Mouse (Mus musculus): ENCODE measurements around the gene Cxcr5.

DNA sequence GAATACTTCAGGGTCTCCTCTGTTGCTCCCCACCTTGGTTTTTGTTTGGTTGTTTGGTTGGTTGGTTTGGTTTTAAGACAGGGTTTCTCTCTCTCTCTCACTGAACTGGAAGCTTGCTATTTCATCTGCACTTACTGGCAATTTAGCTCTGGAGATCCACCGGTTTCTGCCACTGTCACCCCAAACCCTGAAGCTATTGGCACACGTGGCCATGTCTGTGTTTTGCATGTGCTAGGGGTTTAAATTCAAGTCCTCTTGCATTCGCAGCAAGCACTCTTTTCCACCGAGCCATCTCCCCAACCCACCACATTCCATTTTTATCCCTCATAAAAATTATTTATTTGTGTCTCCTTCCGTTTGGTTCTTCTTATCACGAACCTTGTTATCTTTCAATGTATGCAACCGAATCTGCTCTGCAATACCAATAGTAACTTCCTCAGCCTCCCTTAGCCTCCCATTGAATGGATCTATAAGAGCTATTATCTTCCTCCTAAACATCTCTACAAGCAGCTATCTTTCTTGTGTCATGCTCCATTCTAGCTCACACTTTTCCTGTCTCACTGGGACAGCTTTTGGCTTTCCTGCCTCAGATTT, 30.0 kb upstream of the Cxcr5 start:
- no peak for TF ChIP-seq GATA1 (IDR thresholded peaks at IDR 0.05; ENCODE audit: borderline replicate concordance, low read length)
- TF ChIP-seq FLI1 (IDR thresholded peaks at IDR 0.05; ENCODE audit: low read length), result no peak

All from megakaryocyte, embryonic 14.5 days (primary cell).